Mouse (Mus musculus) layer of hippocampus, adult 2 months (tissue): ENCODE data around the gene Rps16. TPM values are rescaled to one million over a fixed set of nuclear protein-coding genes. Genes with fewer than 3 reads are reported as not detected.
A peak's percentile ranks its signal among the peaks of the same experiment; 100 is the strongest.

ENCODE experiments used
- DNase-seq, 2 experiments: peaks; one replicate each; pipeline ENCODE4 v3.0.0; 2022; ENCODE audit warnings: low spot score in 2 of 2
- H3K27ac ChIP-seq: fragments of 200-600 bp; 2 replicates; pipeline ENCODE4 v1.8.1; 2022
- H3K4me3 ChIP-seq: fragments of 200-600 bp; 2 replicates; pipeline ENCODE4 v1.8.1; 2022; ENCODE audit warnings: mild to moderate bottlenecking
- CTCF ChIP-seq: fragments of 200-600 bp; conservative IDR thresholded peaks from 2 replicates; pipeline ENCODE4 v1.8.1; 2022; ENCODE audit warnings: antibody characterized with exemption, mild to moderate bottlenecking, moderate library complexity
- total RNA-seq, 2 experiments: library from RNA; stranded (reverse); gene quantifications; 2 replicates each; pipeline ENCODE4 v1.2.3; 2021

Rps16 gene
- total RNA-seq, 2 experiments from 2014 or later, result 490 to 496 TPM

DNA sequence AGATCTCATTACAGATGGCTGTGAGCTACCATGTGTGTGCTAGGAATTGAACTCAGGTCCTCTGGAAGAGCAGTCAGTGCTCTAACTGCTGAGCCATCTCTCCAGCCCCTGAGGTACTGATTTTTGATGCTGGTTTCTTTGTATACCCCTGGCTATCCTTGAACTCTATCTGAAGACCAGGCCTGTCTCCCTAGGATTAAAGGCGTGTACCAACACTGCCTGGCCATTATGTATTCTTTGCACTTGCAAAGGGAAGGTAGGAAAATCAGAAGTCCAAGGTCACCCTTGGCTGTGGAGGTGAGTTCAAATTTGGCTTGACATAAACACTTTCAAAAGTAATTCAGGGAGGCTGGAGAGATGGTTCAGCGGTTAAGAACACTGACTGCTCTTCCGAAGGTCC, 4.1 kb downstream of the Rps16 start:
- Histone ChIP-seq H3K4me3 (no peak overlapping the region), H3K27ac (no peak overlapping the region)
- DNase-seq, result no peak
- no peak for TF ChIP-seq CTCF

DNA sequence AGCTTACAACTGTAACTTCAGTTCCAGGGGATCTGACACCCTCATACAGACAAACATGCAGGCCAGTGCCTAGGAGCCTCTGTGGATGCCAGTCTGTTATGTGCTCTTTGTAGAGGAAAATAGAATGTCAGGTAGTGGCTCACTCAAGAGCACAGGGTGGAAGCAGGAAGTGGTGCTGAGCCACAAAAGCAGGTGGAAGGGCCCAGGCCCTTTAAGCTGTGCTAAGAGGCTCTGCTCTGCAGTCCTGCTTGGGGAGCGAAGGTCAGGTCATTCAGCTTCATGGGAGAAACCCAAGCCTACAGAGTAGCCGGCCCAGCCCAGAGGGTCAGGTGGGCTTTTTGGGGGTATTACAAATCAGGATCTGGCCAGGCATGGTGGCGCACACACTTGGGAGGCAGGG, 4.8 kb downstream of the Rps16 start:
- TF ChIP-seq CTCF, result no peak
- no peak overlapping the region for H3K4me3 ChIP-seq
- H3K27ac ChIP-seq, result no peak overlapping the region
- DNase-seq, result no peak

DNA sequence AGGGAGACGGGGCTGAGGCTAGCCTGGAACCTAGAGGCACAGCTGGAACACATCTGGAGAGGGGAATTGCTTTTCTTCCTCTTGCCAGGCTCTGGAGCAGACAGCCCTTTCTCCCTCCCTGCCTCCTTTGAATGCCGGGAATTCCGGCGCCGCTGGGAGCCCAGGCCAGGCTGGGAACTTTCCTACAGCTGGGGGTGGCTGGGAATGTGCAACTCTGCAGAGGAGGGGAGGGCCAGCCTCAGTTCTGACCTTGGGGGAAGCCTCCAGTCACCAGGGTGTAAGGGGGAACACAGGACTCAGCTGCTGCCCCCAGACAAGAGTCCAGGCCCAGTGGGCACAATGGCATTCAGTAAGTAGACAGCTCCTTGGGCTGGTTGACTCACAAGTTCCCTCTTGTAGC, 6.5 kb downstream of the Rps16 start:
- H3K4me3 ChIP-seq, result no peak overlapping the region
- no peak for DNase-seq
- 0 out of 2 replicates have a peak overlapping the region, but pooled peaks have one; percentile 25 for H3K27ac ChIP-seq
- TF ChIP-seq CTCF, result no peak

DNA sequence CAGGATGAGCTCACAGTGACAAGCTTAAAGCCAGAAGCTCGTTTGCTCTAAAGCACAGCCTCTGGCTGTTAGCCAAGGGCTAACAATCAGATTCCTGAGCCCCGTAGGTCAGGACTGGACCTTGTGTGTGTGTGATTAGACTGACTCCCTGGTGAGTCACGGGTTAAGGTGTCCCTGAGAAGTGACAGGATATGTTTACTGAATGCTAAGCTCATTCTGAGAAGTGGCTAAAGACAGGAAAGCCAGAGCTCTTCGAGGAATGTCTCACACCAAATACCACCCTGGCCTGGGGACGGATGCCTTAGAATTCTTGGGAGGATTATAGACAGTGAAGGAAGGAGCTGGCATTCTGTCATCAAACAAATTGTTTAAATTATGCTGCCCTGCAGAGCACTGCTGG, 7.5 kb downstream of the Rps16 start:
- no peak for TF ChIP-seq CTCF
- no peak overlapping the region for H3K4me3 ChIP-seq
- DNase-seq, result no peak
- no peak overlapping the region for H3K27ac ChIP-seq

DNA sequence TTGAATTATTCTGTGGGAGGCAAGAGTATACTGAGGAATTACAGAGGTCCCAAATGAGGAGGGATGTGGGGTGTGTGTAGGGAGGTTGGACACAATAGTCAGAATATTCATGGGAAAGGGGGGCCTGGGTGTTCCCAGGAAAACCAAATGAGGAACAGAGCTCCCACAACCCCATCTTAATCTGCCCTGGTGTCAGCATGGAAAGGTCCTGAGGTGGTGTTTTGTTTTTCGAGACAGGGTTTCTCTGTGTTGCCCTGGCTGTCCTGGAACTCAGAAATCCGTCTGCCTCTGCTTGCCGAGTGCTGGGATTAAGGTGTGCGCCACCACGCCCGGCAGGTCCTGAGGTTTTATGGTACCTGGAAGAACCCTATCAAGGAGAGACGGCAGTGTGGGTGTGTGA, 8.0 kb downstream of the Rps16 start:
- Histone ChIP-seq H3K4me3 (no peak overlapping the region), H3K27ac (no peak overlapping the region)
- no peak for TF ChIP-seq CTCF
- DNase-seq, result no peak

DNA sequence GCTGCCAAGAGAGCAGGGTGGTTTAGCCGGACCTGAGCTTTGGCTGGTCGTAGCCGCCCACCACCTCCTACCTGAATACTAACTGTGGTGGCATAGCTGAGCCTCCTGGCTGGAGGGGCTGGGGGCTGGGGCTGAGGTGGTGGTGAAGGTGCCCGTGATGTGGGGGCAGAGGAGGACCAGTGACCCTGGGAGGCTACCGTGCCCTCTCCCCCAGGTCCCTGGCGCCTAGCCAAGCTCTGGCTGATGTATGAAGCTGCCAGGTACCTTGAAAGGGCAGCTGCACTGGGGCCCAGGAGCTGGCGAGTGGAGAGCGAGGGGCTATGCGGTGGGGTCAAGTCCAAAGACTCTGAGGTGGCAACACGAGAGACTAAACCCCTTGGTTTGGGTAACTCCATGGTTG, 9.4 kb downstream of the Rps16 start:
- no peak for DNase-seq
- TF ChIP-seq CTCF, result no peak
- 0 out of 2 replicates have a peak overlapping the region, but pooled peaks have one; percentile 3 for H3K27ac ChIP-seq
- H3K4me3 ChIP-seq, result no peak overlapping the region

DNA sequence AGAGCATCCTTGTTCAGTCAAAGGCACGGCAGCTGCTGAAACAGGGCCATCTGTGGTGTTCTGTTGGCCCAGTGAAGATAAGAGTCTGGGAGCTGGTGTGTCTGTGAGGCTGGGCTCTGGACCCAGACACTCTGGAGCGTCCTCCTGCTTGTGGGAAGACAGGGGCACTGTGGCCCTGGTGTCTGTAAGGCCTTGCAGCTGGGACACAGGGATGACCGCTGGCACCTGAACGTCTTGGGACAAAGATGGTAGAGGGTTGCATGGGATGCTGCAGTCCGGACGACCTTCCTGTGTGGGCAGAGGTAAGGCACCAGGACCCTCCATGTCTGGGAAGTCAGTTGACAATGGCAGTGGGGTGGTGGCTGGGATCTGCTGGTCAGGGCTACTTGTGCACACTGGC, 9.8 kb downstream of the Rps16 start:
- TF ChIP-seq CTCF, result no peak
- Histone ChIP-seq H3K4me3 (no peak overlapping the region), H3K27ac (0 out of 2 replicates have a peak overlapping the region, but pooled peaks have one; percentile 3)
- DNase-seq, result no peak

DNA sequence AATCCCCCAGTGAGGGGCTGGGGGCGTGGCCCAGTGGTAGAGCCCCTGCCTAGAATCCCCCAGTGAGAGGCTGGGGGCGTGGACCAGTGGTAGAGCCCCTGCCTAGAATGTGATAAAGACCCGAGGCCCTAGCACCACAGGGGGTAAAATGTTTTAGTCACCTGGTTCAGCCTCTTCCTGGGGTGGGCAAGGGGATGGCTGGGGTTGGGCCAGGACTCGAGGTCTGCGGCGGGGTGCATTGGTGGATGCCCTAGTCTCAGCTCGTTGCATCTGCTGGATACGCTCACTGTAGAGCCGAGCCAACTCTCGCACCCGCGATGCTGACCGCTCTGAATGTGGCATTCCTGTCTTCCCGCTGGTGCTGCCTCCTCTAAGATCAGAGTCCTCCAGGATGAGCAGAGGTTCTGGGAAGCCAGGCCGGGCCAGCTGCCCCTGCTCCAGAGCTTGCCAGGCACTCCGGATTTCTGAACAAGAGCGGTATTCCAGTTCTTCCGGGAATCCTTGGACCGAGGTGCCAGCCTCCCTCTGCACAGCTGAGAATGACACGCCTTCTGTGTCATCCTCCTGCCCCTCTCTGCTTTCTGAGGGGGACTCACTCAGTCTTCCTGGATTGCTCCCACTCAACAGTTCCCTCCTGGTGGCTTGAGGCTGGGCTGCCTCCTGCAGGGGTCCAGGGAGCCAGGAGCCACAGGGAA, 11.3 kb downstream of the Rps16 start:
- no peak for TF ChIP-seq CTCF

DNA sequence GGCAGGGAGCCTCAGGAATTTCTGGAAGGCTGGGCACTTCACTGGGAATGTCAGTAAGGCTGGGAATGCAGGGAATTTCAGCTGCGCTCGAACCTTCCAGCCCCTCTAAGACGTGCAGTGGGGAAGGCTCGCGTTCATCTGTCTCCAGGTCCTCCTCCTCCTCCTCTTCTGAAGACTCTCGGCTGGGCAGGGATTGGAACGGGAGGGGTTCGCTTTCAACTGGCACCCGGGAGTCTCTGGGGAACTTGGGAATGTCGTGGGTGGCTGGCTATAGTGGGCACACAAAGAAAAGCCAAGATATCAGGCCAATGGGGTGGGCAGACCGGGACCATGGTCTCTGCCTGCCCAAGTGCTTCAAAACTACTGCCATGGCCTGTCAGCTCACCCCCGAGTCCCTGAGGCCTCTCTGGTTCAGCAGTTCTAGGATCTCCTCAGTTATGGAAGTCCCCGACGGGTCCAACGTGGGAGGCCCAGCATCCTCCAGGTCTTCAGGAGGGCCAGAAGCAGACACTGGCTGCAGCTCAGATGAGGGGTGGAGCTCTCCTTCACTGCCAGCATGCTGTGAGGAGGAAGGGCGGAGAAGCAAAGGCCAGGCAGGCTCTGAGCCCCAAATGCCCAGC, 12.1 kb downstream of the Rps16 start:
- TF ChIP-seq CTCF, result no peak
- no peak overlapping the region for H3K4me3 ChIP-seq
- H3K27ac ChIP-seq, result no peak overlapping the region
- DNase-seq, result no peak

More for the DNA sequence above, 11.3 kb downstream of the Rps16 start:
- DNase-seq, result no peak
- Histone ChIP-seq H3K4me3 (no peak overlapping the region), H3K27ac (no peak overlapping the region)

DNA sequence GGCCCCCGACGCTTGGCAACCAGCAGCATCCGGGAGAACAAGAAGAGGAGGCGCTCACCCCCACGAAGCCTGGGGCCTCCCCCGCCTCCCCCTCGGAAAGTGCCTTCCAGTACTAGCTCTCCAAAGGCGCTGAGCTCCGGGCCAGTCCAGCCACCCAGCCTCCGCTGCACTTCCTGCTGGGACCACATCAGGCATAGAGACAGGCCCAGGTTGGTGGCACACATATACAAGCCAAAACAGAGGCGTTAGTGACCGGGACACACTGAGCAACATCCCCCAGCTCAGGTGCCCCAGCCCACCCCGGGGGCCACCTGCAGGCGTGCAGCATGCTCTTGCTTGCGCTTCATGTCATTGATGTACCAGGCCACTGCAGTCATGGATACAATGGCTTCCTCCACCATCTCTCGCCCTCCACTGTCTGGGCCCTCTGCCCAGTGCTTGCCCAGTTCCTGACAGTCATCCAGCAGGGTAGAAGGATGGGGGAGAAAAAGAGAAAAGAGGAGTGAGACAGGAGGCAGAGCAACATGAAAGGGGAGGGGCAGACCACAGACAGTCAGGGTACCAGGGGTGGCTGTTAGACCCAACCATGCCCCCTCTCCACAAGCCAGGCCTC, 17.3 kb downstream of the Rps16 start:
- no peak for TF ChIP-seq CTCF
- Histone ChIP-seq H3K4me3 (no peak overlapping the region), H3K27ac (no peak overlapping the region; the same call in 1 of the 2 replicates)
- no peak for DNase-seq

DNA sequence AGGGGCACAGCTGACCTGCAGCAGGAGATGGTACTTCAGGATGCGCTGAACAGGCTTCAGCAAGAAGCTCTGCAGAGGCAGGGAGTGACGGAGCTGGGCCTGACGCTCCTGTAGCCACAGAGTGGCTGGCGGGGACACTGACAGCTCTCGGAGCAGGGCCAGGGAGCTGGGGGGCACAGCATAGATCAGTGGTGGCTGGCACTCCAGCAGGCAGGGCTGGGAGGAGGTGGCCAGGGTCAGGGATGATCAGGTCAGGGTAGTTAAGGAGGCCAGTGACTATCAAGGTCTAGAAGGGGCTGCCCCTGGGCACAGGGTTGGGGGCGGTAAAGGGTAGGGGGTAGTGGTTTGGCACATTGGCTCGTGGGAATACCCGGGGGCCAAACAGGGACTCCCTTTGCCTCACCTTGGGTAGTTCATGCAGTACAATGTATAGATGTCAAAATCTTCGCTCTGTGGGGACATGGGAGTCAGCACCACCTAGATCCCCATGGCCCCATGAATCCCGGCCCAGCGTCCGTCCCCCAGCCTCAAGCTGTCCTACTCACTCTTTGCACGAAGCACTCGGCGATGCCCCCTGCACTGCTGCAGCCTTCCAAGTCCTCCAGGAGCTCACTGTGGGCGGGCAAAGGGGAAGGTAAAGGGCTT, 17.9 kb downstream of the Rps16 start:
- Histone ChIP-seq H3K27ac (no peak overlapping the region; the same call in 1 of the 2 replicates), H3K4me3 (no peak overlapping the region)
- DNase-seq, result no peak
- no peak for TF ChIP-seq CTCF

DNA sequence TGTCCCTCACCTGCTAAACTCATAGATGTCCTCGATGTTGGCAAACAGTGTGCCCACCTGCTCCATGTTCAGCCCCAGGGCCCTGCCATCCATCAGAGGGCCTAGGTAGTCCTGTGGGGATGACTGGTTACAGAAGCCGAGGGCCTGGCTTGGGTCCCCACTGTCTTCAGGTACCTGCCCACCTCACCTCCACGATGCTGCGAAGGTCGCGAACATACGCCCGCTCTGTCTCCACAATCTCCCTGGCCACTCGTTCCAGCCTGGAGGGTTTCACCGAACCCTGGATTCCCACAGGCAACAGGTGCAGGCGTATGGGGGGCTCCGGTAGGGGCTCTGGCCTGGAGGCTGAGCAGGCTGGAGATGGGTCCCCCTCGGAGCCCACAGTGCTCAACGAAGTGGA, 19.6 kb downstream of the Rps16 start:
- H3K27ac ChIP-seq, result no peak overlapping the region
- no peak for TF ChIP-seq CTCF
- DNase-seq, result no peak
- no peak overlapping the region for H3K4me3 ChIP-seq

DNA sequence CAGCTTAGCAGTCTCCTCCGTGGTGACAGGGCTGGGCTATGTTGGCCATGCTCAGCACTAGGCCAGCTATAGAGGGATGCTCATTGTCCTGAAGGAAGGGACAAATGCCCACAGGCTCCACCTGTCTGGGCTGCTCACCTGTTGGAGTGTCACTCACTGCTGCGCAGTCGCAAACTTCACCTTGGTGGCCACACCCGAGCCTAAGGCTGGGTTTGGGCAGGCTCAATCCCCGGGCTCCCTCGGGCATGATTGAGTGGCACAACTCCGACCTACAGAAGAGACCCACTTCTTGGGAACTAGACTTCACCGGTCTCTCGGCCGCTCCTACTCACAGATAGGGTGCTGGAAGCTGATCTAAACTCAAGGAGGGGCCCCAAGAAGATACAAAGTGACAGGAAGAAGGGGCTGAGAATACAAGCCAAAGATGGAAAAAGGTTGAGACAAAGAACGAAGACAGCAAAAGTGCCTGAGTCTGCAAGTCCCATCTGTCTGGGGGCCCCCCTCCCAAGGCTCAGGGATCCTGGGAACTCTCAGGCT, 20.6 kb downstream of the Rps16 start:
- TF ChIP-seq CTCF, result no peak
- peak overlapping the region; percentile 68 for H3K4me3 ChIP-seq
- DNase-seq, result no peak
- peak overlapping the region; percentile 77; the same call in 1 of the 2 replicates for H3K27ac ChIP-seq
